Mouse (Mus musculus): ENCODE measurements around the gene Gdpgp1.

Gene Gdpgp1

GRCm38 (mm10) chr7:80281646-80282045 is 49.0 kb downstream of the Gdpgp1 start:
- no peak for DNase-seq

GRCm38 (mm10) chr7:80283226-80283918 is 50.7 kb downstream of the Gdpgp1 start:
- no peak for DNase-seq

DNA sequence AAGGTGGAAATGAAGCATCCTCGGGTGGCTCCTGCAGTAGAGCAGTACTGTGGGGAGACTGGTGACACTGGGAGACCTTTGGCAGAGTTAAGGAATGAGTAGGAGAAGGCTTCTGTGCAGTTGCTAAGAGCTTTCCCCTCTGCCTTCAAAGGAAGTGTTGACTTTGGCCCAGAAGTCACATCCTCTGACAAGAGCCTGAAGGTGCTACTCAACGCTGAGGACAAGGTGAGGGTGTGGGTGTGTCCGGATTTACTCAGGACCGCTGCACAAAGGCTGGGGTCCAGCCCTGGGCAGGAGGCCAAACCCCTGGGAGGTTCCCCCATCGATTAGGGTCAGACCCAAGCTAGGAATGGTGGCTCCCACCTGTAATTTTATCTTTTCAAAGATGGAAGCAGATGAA is 51.7 kb downstream of the Gdpgp1 start:
- DNase-seq, result no peak

GRCm38 (mm10) chr7:80285725-80286124 is 53.1 kb downstream of the Gdpgp1 start:
- no peak for DNase-seq

GRCm38 (mm10) chr7:80287736-80288135 is 55.1 kb downstream of the Gdpgp1 start:
- no peak for DNase-seq

Measured in cerebellum, adult 11-12 months (tissue).